Mouse (Mus musculus) retina, embryonic 14.5 days (tissue): ENCODE measurements at regions not wholly inside any gene's neighbourhood (a gene's known extent, or its start where the extent isn't known, plus 50 kb on each side); places are given as distances from the start of the nearest gene placed in this dataset.
A peak's percentile ranks its signal among the peaks of the same experiment; 100 is the strongest.

Experiments
- DNase-seq: peaks from one replicate; pipeline ENCODE4 v3.0.0-alpha.2; 2015; ENCODE audit warnings: low spot score

GRCm38 (mm10) chr14:120146908-120147770 lies 104.9 kb upstream of the Oxgr1 start:
- DNase-seq = no peak

- no peak for DNase-seq
These were observed 106.6 kb upstream of the Oxgr1 start for GRCm38 (mm10) chr14:120148803-120149202.

GRCm38 (mm10) chr14:120149341-120149741 lies 107.1 kb upstream of the Oxgr1 start:
- no peak for DNase-seq

- no peak for DNase-seq
These were observed 108.4 kb upstream of the Oxgr1 start for GRCm38 (mm10) chr14:120150589-120150988.

GRCm38 (mm10) chr14:120154413-120154812 lies 112.2 kb upstream of the Oxgr1 start:
- DNase-seq = no peak

GRCm38 (mm10) chr14:120164184-120164583 lies 111.3 kb upstream of the Mbnl2 start:
- no peak for DNase-seq

- DNase-seq = no peak
These were observed 109.9 kb upstream of the Mbnl2 start for GRCm38 (mm10) chr14:120165496-120166045.

GRCm38 (mm10) chr14:120170733-120171132 lies 104.7 kb upstream of the Mbnl2 start:
- DNase-seq = no peak

- no peak for DNase-seq
These were observed 103.4 kb upstream of the Mbnl2 start for GRCm38 (mm10) chr14:120172058-120172457.

- DNase-seq = no peak
These were observed 102.6 kb upstream of the Mbnl2 start for GRCm38 (mm10) chr14:120172844-120173243.

- no peak for DNase-seq
These were observed 100.9 kb upstream of the Mbnl2 start for GRCm38 (mm10) chr14:120174615-120175014.

- DNase-seq = no peak
These were observed 80.3 kb upstream of the Mbnl2 start for GRCm38 (mm10) chr14:120195218-120195617.

- no peak for DNase-seq
These were observed 63.7 kb upstream of the Mbnl2 start for GRCm38 (mm10) chr14:120211741-120212140.

- DNase-seq = peak; percentile 22
These were observed 62.8 kb upstream of the Mbnl2 start for GRCm38 (mm10) chr14:120212626-120213025.

- DNase-seq = no peak
These were observed 56.2 kb upstream of the Mbnl2 start for GRCm38 (mm10) chr14:120219224-120219623.

GRCm38 (mm10) chr14:120223528-120224201 lies 51.8 kb upstream of the Mbnl2 start:
- no peak for DNase-seq

- peak; percentile 66 for DNase-seq
These were observed 51.1 kb upstream of the Mbnl2 start for GRCm38 (mm10) chr14:120224202-120224846.

- DNase-seq = no peak
These were observed 49.8 kb upstream of the Mbnl2 start for GRCm38 (mm10) chr14:120225657-120226056.
